ENCODE assay signal across 19 mouse cellular contexts in genomic region chr2:10525622-10526021, GRCm38 (mm10).
DNase-seq lines count a peak whose midpoint lies in the region; ATAC-seq and TF ChIP-seq lines count a peak whose summit lies in the region.
"Had no signal": no experiment of that assay in that cellular context is flagged by ENCODE, and none has a peak within 500 bp of the region (broad histone marks: within the 10 kb centered on the region; RNA-seq: fewer than 3 reads in every experiment).

No protein-coding gene starts in this region.

- no peak overlapping the region for H3K9ac ChIP-seq in forebrain, embryonic 15.5 days (replicated peaks)
- H3K9ac ChIP-seq in hindbrain, postnatal 0 days (replicated peaks; ENCODE audit: low read length), result no peak overlapping the region
- H3K9ac ChIP-seq in neural tube, embryonic 14.5 days (replicated peaks; ENCODE audit: low read depth, low read length), result no peak overlapping the region
- no peak overlapping the region for H3K9ac ChIP-seq in heart, embryonic 11.5 days (ENCODE audit: low read depth, low read length)
- H3K9ac ChIP-seq: liver, postnatal 0 days had no signal

- peak; percentile 86 for ATAC-seq in forebrain, embryonic 15.5 days (replicated peaks)
- peak; percentile 61; the same call in 1 of the 2 replicates for ATAC-seq in hindbrain, postnatal 0 days
- peak; percentile 86 for ATAC-seq in neural tube, embryonic 14.5 days (ENCODE audit: low read depth)
- ATAC-seq in heart, embryonic 11.5 days (replicated peaks; ENCODE audit: insufficient number of reproducible peaks, low FRiP score, low TSS enrichment), result no peak
- no peak for ATAC-seq in erythroblast, adult 5-6 weeks (replicated peaks; ENCODE audit: low FRiP score, poor library complexity, severe bottlenecking)
- no peak for ATAC-seq in granulocyte monocyte progenitor cell, adult 5-6 weeks (replicated peaks; ENCODE audit: poor library complexity, severe bottlenecking)
- ATAC-seq: liver, postnatal 0 days had no signal

- peaks cover 19% of the 10 kb centered on the region for H3K4me1 ChIP-seq in forebrain, embryonic 15.5 days
- no peaks in the 10 kb centered on the region for H3K4me1 ChIP-seq in hindbrain, postnatal 0 days (ENCODE audit: insufficient read depth, low read length)
- no peaks in the 10 kb centered on the region for H3K4me1 ChIP-seq in neural tube, embryonic 14.5 days (ENCODE audit: control insufficient read depth, insufficient read depth, low read length)
- no peaks in the 10 kb centered on the region for H3K4me1 ChIP-seq in heart, embryonic 11.5 days (ENCODE audit: control insufficient read depth, insufficient read depth, low read length)

- no peak overlapping the region for H3K27ac ChIP-seq in forebrain, embryonic 15.5 days (replicated peaks)
- H3K27ac ChIP-seq in hindbrain, postnatal 0 days, result no peak overlapping the region
- H3K27ac ChIP-seq in neural tube, embryonic 14.5 days (ENCODE audit: low read depth, low read length), result no peak overlapping the region
- H3K27ac ChIP-seq in heart, embryonic 11.5 days (ENCODE audit: low read depth, low read length), result no peak overlapping the region

- no peaks in the 10 kb centered on the region for H3K36me3 ChIP-seq in forebrain, embryonic 15.5 days
- no peaks in the 10 kb centered on the region for H3K36me3 ChIP-seq in hindbrain, postnatal 0 days (ENCODE audit: insufficient read depth, low read length)
- H3K36me3 ChIP-seq in neural tube, embryonic 14.5 days (ENCODE audit: control insufficient read depth, insufficient read depth, low read length), result no peaks in the 10 kb centered on the region
- H3K36me3 ChIP-seq in heart, embryonic 11.5 days (ENCODE audit: control insufficient read depth, insufficient read depth, low read length), result no peaks in the 10 kb centered on the region

- H3K9me3 ChIP-seq in forebrain, embryonic 15.5 days, result no peaks in the 10 kb centered on the region
- H3K9me3 ChIP-seq in hindbrain, postnatal 0 days (ENCODE audit: low read length), result no peaks in the 10 kb centered on the region
- no peaks in the 10 kb centered on the region for H3K9me3 ChIP-seq in neural tube, embryonic 14.5 days (ENCODE audit: control insufficient read depth, low read length)
- no peaks in the 10 kb centered on the region for H3K9me3 ChIP-seq in heart, embryonic 11.5 days (replicated peaks; ENCODE audit: control insufficient read depth, low read length)

- H3K4me3 ChIP-seq in forebrain, embryonic 15.5 days, result no peak overlapping the region
- H3K4me3 ChIP-seq in hindbrain, postnatal 0 days (ENCODE audit: low read length), result no peak overlapping the region
- H3K4me3 ChIP-seq in neural tube, embryonic 14.5 days (ENCODE audit: low read depth, low read length), result no peak overlapping the region
- no peak overlapping the region for H3K4me3 ChIP-seq in heart, embryonic 11.5 days (ENCODE audit: low read depth, low read length)

- WGBS in forebrain, embryonic 15.5 days, result 8% methylated on average over 7 of the region's 7 CpGs
- WGBS in hindbrain, postnatal 0 days, result 19% methylated on average over 7 of the region's 7 CpGs
- WGBS in neural tube, embryonic 14.5 days, result 26% methylated on average over 7 of the region's 7 CpGs
- 89% methylated on average over 7 of the region's 7 CpGs for WGBS in heart, embryonic 11.5 days (ENCODE audit: insufficient replicate concordance)

- DNase-seq in layer of hippocampus, postnatal 10 days (ENCODE audit: low spot score in 2 of 2), result peak; percentile 4 to 20
- no peak for DNase-seq in layer of hippocampus, adult 11-12 months (ENCODE audit: low spot score)
- peak; percentile 27 for DNase-seq in hindbrain, postnatal 0 days (ENCODE audit: low spot score)
- DNase-seq: adrenal gland, postnatal 10 days; cerebellum, adult 9-10 months; embryo, embryonic 11 days; gastrocnemius, postnatal 36 days; kidney, adult 8-10 months; kidney, postnatal 4 days; liver; liver, postnatal 0 days; lung, postnatal 14 days; right cerebral cortex, postnatal 4 days; thymus, postnatal 14 days had no signal

- H3K27me3 ChIP-seq in forebrain, embryonic 15.5 days, result 0 out of 2 replicates have a peak, but pooled peaks cover 8% of the 10 kb centered on the region
- no peaks in the 10 kb centered on the region for H3K27me3 ChIP-seq in hindbrain, postnatal 0 days (ENCODE audit: insufficient read depth, low read length)
- peaks cover 2% of the 10 kb centered on the region; the same call in 1 of the 2 replicates for H3K27me3 ChIP-seq in neural tube, embryonic 14.5 days (ENCODE audit: control insufficient read depth, insufficient read depth, low read length)
- no peaks in the 10 kb centered on the region for H3K27me3 ChIP-seq in heart, embryonic 11.5 days (ENCODE audit: control insufficient read depth, insufficient read depth, low read length)

- TF ChIP-seq CTCF in hindbrain, postnatal 0 days (IDR thresholded peaks at IDR 0.05; ENCODE audit: low read depth), result no peak

- no peak overlapping the region for H3K4me2 ChIP-seq in forebrain, embryonic 15.5 days (replicated peaks)
- no peak overlapping the region for H3K4me2 ChIP-seq in hindbrain, postnatal 0 days (ENCODE audit: low read depth, low read length)
- H3K4me2 ChIP-seq in neural tube, embryonic 14.5 days (ENCODE audit: low read depth, low read length), result no peak overlapping the region
- H3K4me2 ChIP-seq in heart, embryonic 11.5 days, result no peak overlapping the region

Comparison
In these comparisons a context has a peak if more than half of its experiments do, and no peak if none do; other contexts are left out.
1. ATAC-seq: peak in forebrain, embryonic 15.5 days (single experiment), hindbrain, postnatal 0 days (single experiment) and neural tube, embryonic 14.5 days (single experiment); none in heart, embryonic 11.5 days (single experiment), erythroblast, adult 5-6 weeks (single experiment) and granulocyte monocyte progenitor cell, adult 5-6 weeks (single experiment).